Mouse (Mus musculus) T-cell, adult 66 days (primary cell): ENCODE results near the gene Shprh. TPM values are rescaled to one million over a fixed set of nuclear protein-coding genes. Genes with fewer than 3 reads are reported as not detected.

Experiments used
- total RNA-seq, 2 experiments: library from RNA; stranded (reverse); gene quantifications; 3 replicates in 1 of 2; 4 replicates in 1 of 2; pipeline ENCODE4 v1.2.4; 2023

The Shprh gene
- total RNA-seq = 10 to 100 TPM; 37.8 to 38.9 TPM

GRCm38 (mm10) chr10:11148884-11149741 is at the start of gene Shprh:
Gene Shprh (plus strand): TSS chr10:11149427.

Other genes starting within 250 kb of the Shprh start
- not detected for gene Grm1, start 67.1 kb upstream of the Shprh start, total RNA-seq
- gene Fbxo30, start 131.9 kb downstream of the Shprh start, total RNA-seq = 1 to 10 TPM; 6.9 to 9.1 TPM
- under 1 TPM; 0.38 to 0.71 TPM for gene Epm2a, start 194.0 kb downstream of the Shprh start, total RNA-seq